Mouse (Mus musculus): ENCODE measurements around the gene Smpdl3b.

DNA sequence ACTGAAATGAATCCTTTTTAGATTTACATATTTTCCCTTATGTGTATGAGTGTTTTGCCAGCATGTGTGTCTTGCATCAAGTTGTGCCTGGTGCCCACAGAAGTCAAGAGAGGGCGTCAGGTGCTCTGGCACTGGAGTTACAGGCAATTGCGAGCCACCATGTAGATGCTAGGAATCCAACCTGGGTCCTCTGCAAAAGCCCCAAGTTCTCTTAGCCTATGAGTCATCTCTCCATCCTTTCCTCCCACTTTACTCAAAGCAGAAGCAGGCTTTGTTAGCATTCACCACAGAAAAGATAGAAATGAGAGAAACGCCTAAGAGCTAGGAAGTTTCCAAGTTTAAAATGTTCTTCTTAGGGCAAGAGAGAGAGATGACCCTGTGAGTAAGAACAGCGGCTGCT lies 42.8 kb upstream of the Smpdl3b start:
- no peak for TF ChIP-seq NRF1 (IDR thresholded peaks at IDR 0.05; ENCODE audit: low read depth, low read length)
- TF ChIP-seq SIN3A (IDR thresholded peaks at IDR 0.05; ENCODE audit: low read length) = peak; percentile 73; the same call in 1 of the 2 replicates
- peak in 1 of 2 experiments; percentile 58; a peak in 2 of 4 replicates for TF ChIP-seq CTCF (conservative IDR thresholded peaks at IDR 0.05 in 1 of 2, IDR thresholded peaks at IDR 0.05 in 1 of 2; ENCODE audit: low read depth in 2 of 2, low read length in 2 of 2)
- TF ChIP-seq EP300 (IDR thresholded peaks at IDR 0.05; ENCODE audit: low read length) = peak; percentile 97
- no peak for TF ChIP-seq POLR2A (IDR thresholded peaks at IDR 0.05; ENCODE audit: low read depth, low read length)
- peak; percentile 84 for TF ChIP-seq MEF2A (IDR thresholded peaks at IDR 0.05; ENCODE audit: borderline replicate concordance, low read depth, low read length)
- TF ChIP-seq CHD2 (IDR thresholded peaks at IDR 0.05; ENCODE audit: low read length) = peak; percentile 86
- no peak for TF ChIP-seq ZC3H11A (IDR thresholded peaks at IDR 0.05; ENCODE audit: low read depth, low read length)

Data from CH12.LX (cell line).